Mouse (Mus musculus) stomach, embryonic 14.5 days (tissue): Measurements from ENCODE around the gene Stard10. TPM values are rescaled to one million over a fixed set of nuclear protein-coding genes. Genes with fewer than 3 reads are reported as not detected.

Experiments
- ATAC-seq: fragments of 200-750 bp; cut with Nextera tagmentation; 2 replicates; pipeline ENCODE4 v1.8.0; 2017; ENCODE audit warnings: low read depth, moderate TSS enrichment; ENCODE audit not compliant: insufficient number of reproducible peaks, insufficient read depth, low FRiP score
- H3K27ac ChIP-seq: fragments of 300-500 bp; sonication (generic); 2 replicates; pipeline ENCODE4 v1.5.1; 2014; ENCODE audit warnings: mild to moderate bottlenecking, low read length, moderate library complexity, mixed read lengths
- H3K27me3 ChIP-seq: fragments of 300-500 bp; sonication (generic); 2 replicates; pipeline ENCODE4 v1.6.1; 2014; ENCODE audit warnings: low read length, control low read depth, mixed read lengths; ENCODE audit not compliant: control insufficient read depth, insufficient read depth
- H3K36me3 ChIP-seq: fragments of 300-500 bp; sonication (generic); 2 replicates; pipeline ENCODE4 v1.6.1; 2014; ENCODE audit warnings: mild to moderate bottlenecking, control low read depth, low read length, moderate library complexity, mixed read lengths; ENCODE audit not compliant: control insufficient read depth, insufficient read depth
- H3K4me1 ChIP-seq: fragments of 300-500 bp; sonication (generic); 2 replicates; pipeline ENCODE4 v1.6.1; 2014; ENCODE audit warnings: low read length, control low read depth, mixed read lengths; ENCODE audit not compliant: control insufficient read depth, insufficient read depth
- H3K4me2 ChIP-seq: fragments of 300-500 bp; sonication (generic); replicated peaks from 2 replicates; pipeline ENCODE4 v1.6.1; 2014; ENCODE audit warnings: low read depth, low read length, control low read depth
- H3K4me3 ChIP-seq: fragments of 300-500 bp; sonication (generic); 2 replicates; pipeline ENCODE4 v1.5.1; 2014; ENCODE audit warnings: low read depth, low read length, control low read depth
- H3K9ac ChIP-seq: fragments of 300-500 bp; sonication (generic); replicated peaks from 2 replicates; pipeline ENCODE4 v1.6.1; 2014; ENCODE audit warnings: low read depth, mild to moderate bottlenecking, control low read depth, low read length, moderate library complexity, mixed read lengths
- H3K9me3 ChIP-seq: fragments of 300-500 bp; sonication (generic); 2 replicates; pipeline ENCODE4 v1.6.1; 2016; ENCODE audit warnings: low read depth, low read length, control low read depth; ENCODE audit not compliant: control insufficient read depth
- WGBS: fragments of 180-500 bp; shearing (Covaris S2); extraction: QIAGEN DNeasy Blood & Tissue Kit; methylation state at CpG from one replicate; pipeline ENCODE4 v1.1.7; 2014; 5-methylcytosine and 5-hydroxymethylcytosine counted together
- polyA plus RNA-seq: library from polyadenylated mRNA; unstranded; fragments of >200 nt; fragmentation: Nextera tagmentation; extraction: Ambion mirVana; gene quantifications from 2 replicates; pipeline ENCODE4 v1.2.1, GENCODE M21; 2014

Gene Stard10
- polyA plus RNA-seq, 1 experiment from 2014 or later: 123 TPM

DNA sequence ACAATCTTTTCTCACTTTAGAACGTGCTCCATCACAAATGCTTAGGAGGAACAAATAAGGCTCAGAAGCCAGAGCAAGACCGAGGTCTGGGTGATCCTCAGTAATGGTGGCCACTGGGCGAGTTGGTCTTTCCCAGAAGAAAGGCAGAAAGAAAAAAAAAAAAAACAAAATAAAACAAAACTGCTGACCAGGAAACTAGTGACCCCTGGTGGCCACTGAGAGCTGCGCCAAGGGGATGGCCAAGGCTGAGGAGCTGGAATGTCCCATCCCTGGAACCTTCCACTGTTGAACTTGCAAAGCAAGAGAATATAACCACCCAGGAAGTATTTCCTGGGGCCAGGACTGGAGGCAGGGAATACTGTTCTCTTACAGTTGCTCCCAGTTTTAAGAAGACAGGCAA, 28.4 kb upstream of the Stard10 start:
- Histone ChIP-seq H3K4me1 (no peaks in the 10 kb centered on the region), H3K4me3 (no peak overlapping the region), H3K36me3 (peaks cover 27% of the 10 kb centered on the region), H3K27ac (no peak overlapping the region), H3K9me3 (no peaks in the 10 kb centered on the region), H3K4me2 (no peak overlapping the region), H3K9ac (no peak overlapping the region), H3K27me3 (no peaks in the 10 kb centered on the region)
- no peak for ATAC-seq
- WGBS: 36% methylated on average over 4 of the region's 4 CpGs

DNA sequence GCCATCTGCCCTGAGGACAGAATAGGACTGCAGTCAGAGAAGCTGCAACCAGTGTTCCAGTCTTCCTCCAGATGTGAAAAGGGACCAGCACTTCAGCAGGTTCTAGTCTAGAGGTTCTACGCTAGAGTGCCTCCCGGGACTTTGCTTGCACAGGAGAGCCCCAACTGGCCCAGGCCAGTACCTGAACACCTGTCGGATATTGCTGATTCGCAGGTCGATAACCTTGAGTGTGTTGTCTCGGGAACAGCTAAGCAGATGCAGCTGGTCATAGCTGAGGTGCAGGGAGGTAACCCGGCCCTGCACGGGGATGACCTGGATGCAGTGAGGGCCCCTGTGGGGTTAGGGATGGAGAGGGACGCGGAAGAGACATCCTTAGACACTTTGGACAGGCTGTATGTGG, 26.5 kb upstream of the Stard10 start:
- Histone ChIP-seq H3K9ac (no peak overlapping the region), H3K9me3 (no peaks in the 10 kb centered on the region), H3K4me2 (no peak overlapping the region), H3K36me3 (peaks cover 22% of the 10 kb centered on the region), H3K4me3 (no peak overlapping the region), H3K27ac (no peak overlapping the region), H3K4me1 (no peaks in the 10 kb centered on the region), H3K27me3 (no peaks in the 10 kb centered on the region)
- ATAC-seq: no peak
- WGBS: 84% methylated on average over 10 of the region's 10 CpGs

DNA sequence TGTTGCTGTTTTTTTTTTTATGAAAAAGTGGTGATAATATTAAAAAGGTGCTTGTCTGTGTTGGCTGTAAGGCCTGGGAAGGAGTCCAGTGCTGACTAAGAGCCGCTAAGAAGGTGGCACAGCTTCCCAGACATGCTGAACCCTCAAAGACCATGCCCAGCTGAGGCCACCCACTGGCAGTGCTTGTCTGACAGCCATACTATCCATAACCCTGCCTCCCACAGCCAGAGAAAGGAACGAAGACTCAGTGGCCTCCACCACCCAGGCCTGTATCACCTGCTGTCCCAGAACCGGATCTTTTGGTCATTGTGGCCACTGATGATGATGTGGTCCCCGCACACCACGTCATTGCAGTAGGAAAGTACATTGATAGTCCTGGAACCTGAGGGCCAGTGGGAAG, 25.7 kb upstream of the Stard10 start:
- 84% methylated on average over 5 of the region's 5 CpGs for WGBS
- no peak overlapping the region for H3K9ac ChIP-seq
- H3K9me3 ChIP-seq: no peaks in the 10 kb centered on the region
- H3K4me3 ChIP-seq: no peak overlapping the region
- ATAC-seq: no peak
- H3K4me1 ChIP-seq: no peaks in the 10 kb centered on the region
- H3K27me3 ChIP-seq: no peaks in the 10 kb centered on the region
- H3K36me3 ChIP-seq: peaks cover 16% of the 10 kb centered on the region
- H3K27ac ChIP-seq: no peak overlapping the region
- H3K4me2 ChIP-seq: no peak overlapping the region

DNA sequence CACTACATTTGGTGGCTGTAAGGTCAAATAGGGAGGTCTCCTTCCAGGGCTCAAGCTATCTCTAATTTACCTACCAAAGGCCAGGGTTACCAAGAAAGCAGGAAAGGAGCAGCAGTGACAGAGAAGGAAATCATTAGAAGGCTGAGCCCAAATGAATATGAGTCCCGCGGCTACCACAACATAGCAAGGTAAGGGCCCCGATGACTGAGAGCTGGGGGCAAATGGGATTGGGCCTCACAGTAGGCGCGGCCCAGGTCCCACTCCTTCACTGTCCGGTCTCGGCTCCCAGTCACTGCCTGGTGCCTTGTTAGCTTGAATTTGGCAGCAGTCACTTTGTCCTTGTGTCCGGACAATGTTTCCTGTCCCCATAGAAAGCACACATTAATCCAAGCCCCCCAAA, 25.2 kb upstream of the Stard10 start:
- Histone ChIP-seq H3K4me1 (no peaks in the 10 kb centered on the region), H3K36me3 (peaks cover 14% of the 10 kb centered on the region), H3K27me3 (no peaks in the 10 kb centered on the region), H3K27ac (no peak overlapping the region), H3K9me3 (no peaks in the 10 kb centered on the region), H3K4me3 (no peak overlapping the region), H3K9ac (no peak overlapping the region), H3K4me2 (no peak overlapping the region)
- WGBS: 91% methylated on average over 8 of the region's 8 CpGs
- ATAC-seq: no peak

DNA sequence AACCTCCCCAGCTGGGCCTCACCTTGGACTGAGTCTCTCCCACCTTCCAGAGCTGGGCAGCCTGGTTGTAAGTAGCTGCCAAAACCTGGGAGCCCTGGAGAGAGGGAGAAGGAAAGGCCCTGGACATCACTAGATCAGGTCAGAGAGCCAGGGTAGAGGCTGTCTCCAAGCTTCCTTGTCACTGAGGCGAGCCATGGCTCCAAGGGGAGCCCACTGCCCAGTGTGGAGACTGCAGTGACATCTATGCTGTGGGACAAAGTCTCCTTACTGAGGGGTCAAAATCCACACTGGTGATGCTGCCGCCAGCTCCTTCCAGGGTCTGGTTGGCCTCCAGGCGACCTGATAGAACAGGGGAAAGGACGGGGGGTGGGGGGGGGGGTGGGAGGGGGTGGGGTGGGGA, 24.8 kb upstream of the Stard10 start:
- H3K36me3 ChIP-seq: peaks cover 10% of the 10 kb centered on the region
- H3K27ac ChIP-seq: no peak overlapping the region
- H3K4me1 ChIP-seq: 0 out of 2 replicates have a peak, but pooled peaks cover 4% of the 10 kb centered on the region
- no peaks in the 10 kb centered on the region for H3K27me3 ChIP-seq
- H3K4me2 ChIP-seq: no peak overlapping the region
- H3K4me3 ChIP-seq: no peak overlapping the region
- no peak overlapping the region for H3K9ac ChIP-seq
- no peak for ATAC-seq
- WGBS: 60% methylated on average over 4 of the region's 4 CpGs
- no peaks in the 10 kb centered on the region for H3K9me3 ChIP-seq

DNA sequence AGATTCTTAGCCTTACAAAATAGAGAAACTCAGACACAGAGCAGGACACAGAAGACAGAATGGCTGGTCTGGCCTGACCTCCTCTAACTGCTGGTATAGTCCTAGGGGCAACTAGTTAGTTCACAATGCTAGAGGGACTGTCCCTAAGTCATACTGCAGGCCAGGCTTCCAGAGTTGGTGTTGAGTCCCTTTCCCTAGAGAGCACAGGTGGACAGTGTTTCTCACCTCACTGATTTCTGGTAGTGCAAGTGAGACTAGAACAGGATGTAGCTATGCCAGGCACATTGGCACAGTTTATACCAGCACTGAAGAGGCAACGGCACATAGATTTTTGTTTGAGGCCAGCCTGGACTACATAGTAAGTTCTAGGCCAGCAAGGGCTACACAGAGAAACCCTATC, 24.2 kb upstream of the Stard10 start:
- no peak overlapping the region for H3K4me2 ChIP-seq
- H3K4me1 ChIP-seq: 0 out of 2 replicates have a peak, but pooled peaks cover 4% of the 10 kb centered on the region
- H3K27ac ChIP-seq: no peak overlapping the region
- no peak for ATAC-seq
- H3K27me3 ChIP-seq: no peaks in the 10 kb centered on the region
- no peaks in the 10 kb centered on the region for H3K9me3 ChIP-seq
- WGBS: 87% methylated on average over 1 of the region's 1 CpGs
- peaks cover 10% of the 10 kb centered on the region; the same call in 1 of the 2 replicates for H3K36me3 ChIP-seq
- no peak overlapping the region for H3K4me3 ChIP-seq
- no peak overlapping the region for H3K9ac ChIP-seq

DNA sequence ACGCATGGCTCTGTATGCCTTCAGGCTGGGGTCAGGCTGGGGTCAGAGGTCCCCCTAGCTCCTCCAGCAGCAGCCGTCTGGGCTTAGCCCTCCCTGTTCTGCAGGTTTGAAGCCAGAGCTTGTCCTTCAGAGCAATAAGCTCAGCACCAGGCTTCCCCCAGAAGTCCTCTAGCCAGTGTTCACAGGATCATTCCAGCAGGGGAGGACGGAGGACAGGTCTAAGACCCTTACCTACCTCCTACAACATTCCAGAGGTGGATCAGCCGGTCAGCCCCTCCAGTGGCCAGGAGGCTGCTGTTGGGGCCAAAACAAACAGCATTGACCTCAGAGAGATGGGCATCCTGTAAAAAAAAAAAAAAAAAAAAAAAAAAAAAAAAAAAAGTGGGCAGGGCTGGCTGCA, 23.7 kb upstream of the Stard10 start:
- H3K9ac ChIP-seq: no peak overlapping the region
- ATAC-seq: no peak
- no peak overlapping the region for H3K4me3 ChIP-seq
- H3K27ac ChIP-seq: no peak overlapping the region
- 52% methylated on average over 4 of the region's 4 CpGs for WGBS
- H3K4me2 ChIP-seq: no peak overlapping the region
- H3K4me1 ChIP-seq: 0 out of 2 replicates have a peak, but pooled peaks cover 4% of the 10 kb centered on the region
- no peaks in the 10 kb centered on the region for H3K9me3 ChIP-seq
- H3K36me3 ChIP-seq: peaks cover 10% of the 10 kb centered on the region; the same call in 1 of the 2 replicates
- H3K27me3 ChIP-seq: no peaks in the 10 kb centered on the region

DNA sequence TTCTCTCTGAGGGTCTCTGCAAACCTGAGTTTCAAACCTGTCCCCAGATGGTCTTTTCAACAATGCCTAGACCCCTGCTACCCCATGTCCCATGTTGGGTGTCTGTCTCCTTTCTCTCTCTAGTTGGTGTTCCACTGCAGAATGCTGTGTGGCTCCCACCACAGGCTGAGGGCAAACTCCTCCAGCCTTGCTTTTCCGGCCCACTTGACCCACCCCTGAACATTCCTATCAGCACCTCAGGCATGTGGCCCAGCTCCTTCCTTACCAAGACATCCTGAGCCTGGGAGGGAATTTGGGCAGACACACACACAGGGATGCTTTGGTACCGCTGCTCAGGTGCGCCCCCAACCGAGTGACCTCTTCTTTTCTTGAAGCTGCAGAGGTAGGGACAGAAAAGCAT, 23.3 kb upstream of the Stard10 start:
- ATAC-seq: no peak
- WGBS: 61% methylated on average over 4 of the region's 4 CpGs
- H3K4me1 ChIP-seq: 0 out of 2 replicates have a peak, but pooled peaks cover 4% of the 10 kb centered on the region

DNA sequence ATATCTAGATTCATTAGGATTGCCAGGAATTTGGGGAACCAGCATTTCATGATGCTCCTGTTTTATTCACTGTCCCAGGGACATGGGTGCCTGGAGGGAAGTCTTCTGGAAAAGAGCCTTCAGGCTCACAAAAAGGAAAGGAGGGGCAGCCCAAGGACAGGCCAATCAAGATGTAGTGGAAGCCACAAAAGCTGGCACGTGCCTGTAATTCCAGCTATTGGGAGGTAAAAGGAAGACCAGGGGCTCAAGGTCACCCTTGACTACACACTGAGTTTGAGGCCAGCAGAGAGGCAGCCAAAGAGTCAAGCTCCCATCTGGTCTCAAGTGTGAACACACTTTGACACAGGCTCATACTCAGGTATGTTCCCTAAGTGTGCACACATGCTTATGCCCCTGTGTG, 21.4 kb upstream of the Stard10 start:
- 0 out of 2 replicates have a peak, but pooled peaks cover 4% of the 10 kb centered on the region for H3K4me1 ChIP-seq
- no peak for ATAC-seq
- 79% methylated on average over 1 of the region's 1 CpGs for WGBS

More for the DNA sequence above, 23.3 kb upstream of the Stard10 start:
- H3K4me2 ChIP-seq: no peak overlapping the region
- no peaks in the 10 kb centered on the region for H3K9me3 ChIP-seq
- H3K27me3 ChIP-seq: no peaks in the 10 kb centered on the region
- no peak overlapping the region for H3K9ac ChIP-seq
- H3K27ac ChIP-seq: no peak overlapping the region
- H3K36me3 ChIP-seq: peaks cover 10% of the 10 kb centered on the region; the same call in 1 of the 2 replicates
- no peak overlapping the region for H3K4me3 ChIP-seq

More for the DNA sequence above, 21.4 kb upstream of the Stard10 start:
- Histone ChIP-seq H3K27ac (no peak overlapping the region), H3K9me3 (no peaks in the 10 kb centered on the region), H3K4me2 (no peak overlapping the region), H3K36me3 (0 out of 2 replicates have a peak, but pooled peaks cover 5% of the 10 kb centered on the region), H3K9ac (no peak overlapping the region), H3K27me3 (no peaks in the 10 kb centered on the region), H3K4me3 (no peak overlapping the region)
